Mouse (Mus musculus) urinary bladder, postnatal 14 days (tissue): ENCODE data around the gene Ugt1a6a.

Experiments used
- DNase-seq: peaks from one replicate; pipeline ENCODE4 v3.0.0; 2021; ENCODE audit warnings: low spot score

Ugt1a6a gene

GRCm38 (mm10) chr1:88229566-88229965, 95.0 kb downstream of the Ugt1a6a start:
- no peak for DNase-seq

GRCm38 (mm10) chr1:88229986-88230385, 95.4 kb downstream of the Ugt1a6a start:
- no peak for DNase-seq

DNA sequence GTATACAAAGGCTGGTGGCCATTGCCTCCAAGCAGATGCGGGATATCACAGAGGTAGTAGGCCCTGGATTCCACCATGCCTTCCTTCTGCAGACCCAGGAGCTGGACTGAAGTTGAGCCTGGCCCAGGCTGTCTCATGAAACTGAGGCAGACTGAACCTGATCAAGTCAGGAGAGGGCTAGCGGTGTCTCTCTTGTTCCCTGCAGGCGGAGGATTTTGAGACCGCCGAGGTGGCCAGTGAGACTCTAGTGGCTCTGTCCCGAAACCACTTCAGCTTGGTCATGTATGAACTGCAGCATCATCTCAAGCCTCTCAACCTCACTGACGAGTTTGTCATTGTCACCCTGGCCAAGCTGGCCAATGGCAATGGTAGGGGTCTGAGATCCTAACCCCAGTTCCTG, 95.8 kb downstream of the Ugt1a6a start:
- DNase-seq, result no peak

- DNase-seq, result no peak
Observed at GRCm38 (mm10) chr1:88230981-88231802, 96.6 kb downstream of the Ugt1a6a start.

DNA sequence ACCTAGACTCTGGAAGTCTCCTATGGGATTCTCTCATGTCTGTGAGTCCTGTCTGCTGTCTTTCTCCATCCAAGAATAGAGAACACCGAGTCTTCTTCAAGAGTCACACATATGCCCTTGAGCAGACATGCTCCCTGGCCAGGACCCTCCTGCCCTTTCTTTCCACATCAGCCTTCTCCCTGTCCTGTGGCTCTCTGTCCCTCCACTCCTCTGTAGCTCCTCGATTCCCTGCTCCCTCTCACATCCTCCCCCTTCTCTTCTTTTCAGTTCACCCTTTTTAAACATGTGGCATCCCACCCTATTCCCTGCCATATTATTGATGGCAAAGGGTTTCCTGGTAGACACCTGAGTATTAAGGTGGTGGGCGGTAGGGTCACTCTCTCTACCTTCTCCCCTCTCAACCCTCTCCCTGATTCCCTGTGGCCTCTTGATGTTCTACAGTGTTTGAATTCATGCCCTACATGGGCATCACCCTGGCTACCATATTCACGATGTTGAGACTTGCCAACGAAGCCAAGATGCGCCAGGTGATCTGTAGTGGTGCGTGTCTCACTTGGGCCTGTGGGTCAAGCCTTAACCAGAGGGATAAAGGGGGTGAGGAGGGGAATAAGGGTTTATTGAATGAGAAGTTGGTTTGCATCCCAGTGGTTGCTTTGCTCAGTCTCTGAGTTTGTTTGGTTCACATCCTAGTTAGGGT, 97.3 kb downstream of the Ugt1a6a start:
- DNase-seq, result no peak

- DNase-seq, result no peak
Observed at GRCm38 (mm10) chr1:88232664-88233380, 98.2 kb downstream of the Ugt1a6a start.

GRCm38 (mm10) chr1:88233421-88234247, 99.0 kb downstream of the Ugt1a6a start:
- DNase-seq, result no peak

DNA sequence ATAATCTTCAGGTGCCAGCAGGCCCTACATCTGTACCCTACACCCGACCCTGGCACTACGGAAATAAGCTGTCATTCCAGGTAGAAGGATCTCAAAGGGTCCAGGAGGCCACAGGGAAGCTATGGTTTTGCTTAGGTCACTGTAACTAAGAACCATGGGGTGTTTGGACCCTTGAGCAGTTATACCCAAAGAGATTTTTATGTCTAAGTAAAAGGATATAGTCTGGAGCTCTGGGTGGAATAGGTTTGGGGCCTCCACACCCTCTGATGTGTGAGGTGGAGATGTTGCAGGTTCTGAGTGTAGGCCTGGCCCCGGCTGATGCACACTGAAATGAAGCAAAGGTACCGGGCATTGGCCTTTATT, 99.6 kb downstream of the Ugt1a6a start:
- DNase-seq, result no peak

GRCm38 (mm10) chr1:88234646-88235045, 100.0 kb downstream of the Ugt1a6a start:
- DNase-seq, result no peak

GRCm38 (mm10) chr1:88235046-88235893, 100.7 kb downstream of the Ugt1a6a start:
- DNase-seq, result no peak

- no peak for DNase-seq
Observed at GRCm38 (mm10) chr1:88235894-88236415, 101.3 kb downstream of the Ugt1a6a start.

DNA sequence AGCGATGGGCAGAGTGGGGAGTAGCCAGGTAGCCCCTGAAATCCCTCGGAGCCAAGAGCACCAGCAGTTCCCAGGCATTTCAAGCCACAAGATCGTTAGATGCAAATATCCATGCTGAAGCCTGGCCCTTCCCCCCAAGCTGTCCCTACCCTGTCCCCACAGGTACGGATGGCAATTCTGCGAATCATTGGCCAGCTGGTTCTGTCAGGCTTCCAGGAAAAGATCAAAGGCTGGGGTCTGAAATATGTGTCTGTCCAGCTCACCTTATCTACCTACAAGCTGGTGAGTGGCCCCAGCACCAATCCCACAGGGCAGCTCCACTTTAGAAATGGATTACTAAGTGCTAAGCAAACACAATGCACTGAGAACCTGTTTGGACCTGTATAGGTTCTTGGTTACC, 102.7 kb downstream of the Ugt1a6a start:
- no peak for DNase-seq

DNA sequence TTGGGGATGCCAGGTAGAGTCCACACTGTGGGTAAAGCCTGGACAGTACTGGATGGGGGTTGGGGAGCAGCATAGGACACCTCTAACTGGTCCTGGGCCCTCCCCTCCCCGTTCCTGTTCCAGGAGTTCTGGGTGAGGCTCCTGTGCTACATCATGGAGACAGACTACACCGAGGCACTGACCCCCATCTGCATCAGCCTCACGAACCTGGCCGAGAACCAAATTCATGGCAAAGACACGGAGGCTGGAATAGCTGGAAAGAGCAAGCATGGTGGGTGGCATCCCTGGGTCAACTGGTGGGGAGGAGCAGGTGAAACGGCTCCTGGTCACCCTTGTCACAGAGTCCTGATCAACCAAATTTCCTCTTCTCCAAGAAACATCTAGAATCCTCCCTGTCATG, 104.2 kb downstream of the Ugt1a6a start:
- DNase-seq, result no peak

DNA sequence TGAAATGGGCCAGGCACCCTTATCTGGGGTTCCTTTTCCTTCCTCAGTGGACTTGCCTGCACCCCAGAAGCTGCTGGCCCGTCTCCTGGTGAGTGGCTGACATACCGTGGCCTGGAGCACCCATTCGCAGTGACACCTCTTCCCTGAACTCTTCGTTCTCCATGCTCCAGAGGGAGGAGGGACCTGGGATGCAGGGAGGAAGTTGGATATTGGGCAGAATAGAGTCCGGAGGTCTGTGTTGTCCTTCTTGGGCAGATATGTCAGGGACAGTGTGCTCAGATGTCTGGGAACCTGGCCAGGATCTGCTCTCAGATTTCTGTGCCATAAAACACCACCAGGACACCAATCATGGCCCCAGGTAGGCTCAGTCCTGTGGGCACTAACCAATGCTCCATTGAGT, 105.5 kb downstream of the Ugt1a6a start:
- no peak for DNase-seq

- no peak for DNase-seq
Observed at GRCm38 (mm10) chr1:88240579-88240978, 106.0 kb downstream of the Ugt1a6a start.

GRCm38 (mm10) chr1:88243861-88244260, 109.3 kb downstream of the Ugt1a6a start:
- no peak for DNase-seq

DNA sequence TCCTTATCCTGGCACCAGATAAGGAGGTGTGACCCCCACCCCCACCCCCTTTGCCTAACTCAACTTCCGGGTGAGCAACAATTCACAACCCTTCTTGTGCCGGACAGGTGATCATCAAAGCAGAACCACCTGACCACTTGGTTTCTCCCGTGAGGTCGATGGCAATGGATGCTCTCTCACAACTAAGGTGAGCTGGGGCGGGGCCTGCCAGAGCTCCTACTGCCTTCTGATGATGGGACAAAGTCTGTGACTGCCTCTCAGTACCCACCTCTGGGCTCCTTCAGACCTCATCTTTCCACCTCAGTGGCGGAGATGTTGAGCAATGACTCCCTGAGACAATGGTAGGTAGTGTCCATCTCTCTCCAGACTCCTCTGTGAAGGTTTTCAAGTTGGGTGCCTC, 111.3 kb downstream of the Ugt1a6a start:
- no peak for DNase-seq

- DNase-seq, result no peak
Observed at GRCm38 (mm10) chr1:88246386-88246785, 111.8 kb downstream of the Ugt1a6a start.

DNA sequence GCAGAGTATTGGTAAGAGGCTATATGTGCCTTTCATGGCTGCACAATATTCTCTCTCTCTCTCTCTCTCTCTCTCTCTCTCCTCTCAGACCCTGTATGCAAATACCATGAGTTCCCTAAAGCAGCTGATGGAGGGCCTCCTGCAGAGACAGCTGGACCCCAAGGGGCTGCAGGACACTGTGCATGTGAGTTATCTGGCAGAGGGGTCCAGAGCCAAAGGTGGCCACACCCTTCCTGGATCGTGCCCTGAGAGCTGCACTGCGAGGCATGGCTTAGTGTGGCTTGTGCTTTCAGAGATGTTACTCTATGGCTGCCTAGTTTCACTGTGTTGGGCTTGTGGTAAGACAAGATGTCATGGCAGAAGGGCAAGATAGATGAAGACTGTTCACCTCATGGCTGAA, 113.1 kb downstream of the Ugt1a6a start:
- no peak for DNase-seq

GRCm38 (mm10) chr1:88248658-88249057, 114.0 kb downstream of the Ugt1a6a start:
- no peak for DNase-seq

- DNase-seq, result no peak
Observed at GRCm38 (mm10) chr1:88249596-88249995, 115.0 kb downstream of the Ugt1a6a start.
